Mouse (Mus musculus): ENCODE data around the gene Prss45. TPM values are rescaled to one million over a fixed set of nuclear protein-coding genes. Genes with fewer than 3 reads are reported as not detected.

Gene Prss45
- polyA plus RNA-seq, 1 experiment = not detected

DNA sequence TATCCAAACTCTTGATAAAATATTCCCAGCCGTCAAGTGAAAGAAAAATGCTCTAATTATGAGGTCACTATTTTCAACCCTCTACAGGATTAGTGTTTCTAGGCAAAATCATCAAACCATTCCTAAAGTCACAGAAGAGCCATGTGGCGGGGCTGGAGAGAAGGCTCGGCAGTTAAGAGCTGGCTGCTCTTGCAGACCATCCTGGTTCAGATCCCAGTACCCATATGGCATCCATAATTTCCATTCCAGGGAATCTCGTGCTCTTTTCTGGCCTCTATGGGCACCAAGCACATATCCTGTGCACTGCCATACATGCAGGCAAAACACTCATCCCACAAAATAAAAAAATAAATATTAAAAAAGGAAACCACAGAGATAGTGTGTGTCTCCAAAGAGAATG, 9.0 kb upstream of the Prss45 start:
- no peaks in the 10 kb centered on the region for H3K36me3 ChIP-seq (ENCODE audit: control insufficient read depth, insufficient read depth)
- no peaks in the 10 kb centered on the region for H3K79me2 ChIP-seq (ENCODE audit: control insufficient read depth, insufficient read depth)
- H3K4me2 ChIP-seq (ENCODE audit: low read depth) = no peak overlapping the region
- no peak for TF ChIP-seq TCF3 (IDR thresholded peaks at IDR 0.05; ENCODE audit: insufficient read length, low read depth)
- no peak for TF ChIP-seq REST (IDR thresholded peaks at IDR 0.05; ENCODE audit: insufficient read depth, insufficient read length)
- no peak for TF ChIP-seq MYOG (IDR thresholded peaks at IDR 0.05; ENCODE audit: control insufficient read depth in 1 of 3, insufficient read depth in 1 of 3, insufficient read length in 2 of 3, low read depth in 2 of 3)
- no peak for TF ChIP-seq USF1 (IDR thresholded peaks at IDR 0.05; ENCODE audit: low read depth)
- TF ChIP-seq MYOD1 (IDR thresholded peaks at IDR 0.05; ENCODE audit: control insufficient read depth in 1 of 3, insufficient read length in 2 of 3, low read depth in 2 of 3) = no peak
- H3ac ChIP-seq (ENCODE audit: control insufficient read depth, insufficient read length) = no peak overlapping the region
- peaks cover 43% of the 10 kb centered on the region for H3K27me3 ChIP-seq (ENCODE audit: control insufficient read depth, insufficient read depth, insufficient read length)
- no peak overlapping the region for H3K4me3 ChIP-seq

DNA sequence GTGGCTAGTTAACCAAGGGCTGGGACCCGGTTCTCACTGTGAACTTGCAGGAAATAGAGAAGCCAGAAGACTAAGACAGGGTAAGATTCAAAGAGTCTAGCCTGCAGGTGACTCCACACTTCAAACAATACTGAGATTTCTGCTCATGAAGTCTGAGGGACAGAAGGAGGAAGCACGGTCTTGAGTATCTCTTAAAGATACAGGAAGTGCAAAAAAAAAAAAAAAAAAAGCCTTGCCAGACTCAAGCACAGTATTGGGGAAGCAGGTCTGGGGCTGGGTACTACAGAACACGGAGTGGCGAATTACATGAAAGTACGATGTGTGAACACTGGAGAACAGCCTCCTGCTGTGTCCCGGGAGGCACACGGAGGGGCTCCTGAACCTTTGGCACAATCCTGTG, 8.6 kb upstream of the Prss45 start:
- TF ChIP-seq USF1 (IDR thresholded peaks at IDR 0.05; ENCODE audit: low read depth) = no peak
- no peak for TF ChIP-seq POLR2A (IDR thresholded peaks at IDR 0.05; ENCODE audit: insufficient read length, low read depth)
- TF ChIP-seq POLR2AphosphoS2 (IDR thresholded peaks at IDR 0.05; ENCODE audit: insufficient read length, low read depth) = no peak
- TF ChIP-seq TCF12 (IDR thresholded peaks at IDR 0.05; ENCODE audit: insufficient read depth, poor library complexity, severe bottlenecking) = no peak
- no peak for TF ChIP-seq TCF3 (IDR thresholded peaks at IDR 0.05; ENCODE audit: insufficient read length, low read depth)
- TF ChIP-seq CEBPB (IDR thresholded peaks at IDR 0.05; ENCODE audit: insufficient read depth, poor library complexity, severe bottlenecking) = no peak
- no peak for TF ChIP-seq SRF (IDR thresholded peaks at IDR 0.05; ENCODE audit: control insufficient read depth, insufficient read length, low read depth)
- no peak for TF ChIP-seq MYOG (IDR thresholded peaks at IDR 0.05; ENCODE audit: control insufficient read depth in 1 of 3, insufficient read depth in 1 of 3, insufficient read length in 2 of 3, low read depth in 2 of 3)
- no peak for TF ChIP-seq E2F4 (IDR thresholded peaks at IDR 0.05; ENCODE audit: insufficient read depth)
- no peak for TF ChIP-seq REST (IDR thresholded peaks at IDR 0.05; ENCODE audit: insufficient read depth, insufficient read length)
- no peak for TF ChIP-seq MYOD1 (IDR thresholded peaks at IDR 0.05; ENCODE audit: control insufficient read depth in 1 of 3, insufficient read length in 2 of 3, low read depth in 2 of 3)
- no peak for TF ChIP-seq MAX (IDR thresholded peaks at IDR 0.05; ENCODE audit: low read depth)
- Histone ChIP-seq H3K79me2 (ENCODE audit: control insufficient read depth, insufficient read depth) (no peaks in the 10 kb centered on the region), H3K4me2 (ENCODE audit: low read depth) (no peak overlapping the region), H3K36me3 (ENCODE audit: control insufficient read depth, insufficient read depth) (no peaks in the 10 kb centered on the region), H3ac (ENCODE audit: control insufficient read depth, insufficient read length) (no peak overlapping the region), H3K4me3 (no peak overlapping the region), H3K27me3 (ENCODE audit: control insufficient read depth, insufficient read depth, insufficient read length) (peaks cover 43% of the 10 kb centered on the region)

DNA sequence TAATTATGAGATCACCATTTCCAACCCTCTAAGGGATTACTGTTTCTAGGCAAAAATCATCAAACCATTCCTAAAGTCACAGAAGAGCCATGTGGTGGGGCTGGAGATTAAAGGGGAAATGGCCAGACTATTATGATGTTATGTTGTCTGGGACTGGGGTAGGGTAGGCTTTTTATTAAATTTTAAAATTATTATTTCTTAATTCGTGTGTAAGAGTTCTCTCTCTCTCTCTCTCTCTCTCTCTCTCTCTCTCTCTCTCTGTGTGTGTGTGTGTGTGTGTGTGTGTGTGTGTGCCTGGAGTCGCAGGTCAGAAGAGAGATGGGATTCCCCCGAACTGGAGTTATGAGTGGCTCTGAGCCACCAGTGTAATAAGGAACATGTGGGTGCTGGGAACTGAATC, 8.0 kb upstream of the Prss45 start, which contains the start of gene Prss43:
Gene Prss43, plus strand, starts transcription at position 301 of the 400 bp plus-strand sequence.
- no peaks in the 10 kb centered on the region for H3K79me2 ChIP-seq (ENCODE audit: control insufficient read depth, insufficient read depth)
- no peak within 1 kb of the TSS for H3ac ChIP-seq (ENCODE audit: control insufficient read depth, insufficient read length)
- H3K27me3 ChIP-seq (ENCODE audit: control insufficient read depth, insufficient read depth, insufficient read length) = peaks cover 39% of the 10 kb centered on the region
- H3K36me3 ChIP-seq (ENCODE audit: control insufficient read depth, insufficient read depth) = no peaks in the 10 kb centered on the region
- TF ChIP-seq USF1 (IDR thresholded peaks at IDR 0.05; ENCODE audit: low read depth) = no peak
- TF ChIP-seq TCF12 (IDR thresholded peaks at IDR 0.05; ENCODE audit: insufficient read depth, poor library complexity, severe bottlenecking) = no peak
- no peak for TF ChIP-seq POLR2AphosphoS2 (IDR thresholded peaks at IDR 0.05; ENCODE audit: insufficient read length, low read depth)
- TF ChIP-seq SRF (IDR thresholded peaks at IDR 0.05; ENCODE audit: control insufficient read depth, insufficient read length, low read depth) = no peak
- H3K4me3 ChIP-seq = no peak within 1 kb of the TSS
- H3K4me2 ChIP-seq (ENCODE audit: low read depth) = no peak within 1 kb of the TSS

DNA sequence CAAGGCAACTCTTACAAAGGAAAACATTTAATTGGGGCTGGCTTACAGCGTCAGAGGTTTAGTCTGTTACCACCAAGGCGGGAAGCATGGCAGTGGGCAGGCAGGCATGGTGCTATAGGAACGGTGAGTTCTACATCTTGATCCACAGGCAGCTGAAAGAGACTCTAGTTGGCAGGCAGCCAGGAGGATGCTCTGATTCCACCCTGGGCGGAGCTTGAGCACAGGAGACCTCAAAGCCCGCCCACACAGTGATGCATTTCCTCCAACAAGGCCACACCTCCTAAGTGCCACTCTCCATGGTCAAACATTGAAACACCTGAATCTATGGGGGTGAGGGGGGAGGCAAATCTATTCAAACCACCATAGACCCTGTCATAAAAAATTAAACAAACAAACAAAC, 1.4 kb upstream of the Prss45 start:
- no peaks in the 10 kb centered on the region for H3K79me2 ChIP-seq (ENCODE audit: control insufficient read depth, insufficient read depth)
- no peaks in the 10 kb centered on the region for H3K36me3 ChIP-seq (ENCODE audit: control insufficient read depth, insufficient read depth)
- no peak overlapping the region for H3K4me3 ChIP-seq
- no peak overlapping the region for H3K4me2 ChIP-seq (ENCODE audit: low read depth)
- H3K27me3 ChIP-seq (ENCODE audit: control insufficient read depth, insufficient read depth, insufficient read length) = peaks cover 10% of the 10 kb centered on the region
- TF ChIP-seq TCF12 (IDR thresholded peaks at IDR 0.05; ENCODE audit: insufficient read depth, poor library complexity, severe bottlenecking) = no peak
- TF ChIP-seq POLR2AphosphoS2 (IDR thresholded peaks at IDR 0.05; ENCODE audit: insufficient read length, low read depth) = no peak
- no peak for TF ChIP-seq USF1 (IDR thresholded peaks at IDR 0.05; ENCODE audit: low read depth)
- TF ChIP-seq E2F4 (IDR thresholded peaks at IDR 0.05; ENCODE audit: insufficient read depth) = no peak
- no peak for TF ChIP-seq MYOG (IDR thresholded peaks at IDR 0.05; ENCODE audit: control insufficient read depth in 1 of 3, insufficient read depth in 1 of 3, insufficient read length in 2 of 3, low read depth in 2 of 3)
- TF ChIP-seq POLR2A (IDR thresholded peaks at IDR 0.05; ENCODE audit: insufficient read length, low read depth) = no peak
- no peak for TF ChIP-seq MYOD1 (IDR thresholded peaks at IDR 0.05; ENCODE audit: control insufficient read depth in 1 of 3, insufficient read length in 2 of 3, low read depth in 2 of 3)
- H3ac ChIP-seq (ENCODE audit: control insufficient read depth, insufficient read length) = no peak overlapping the region

DNA sequence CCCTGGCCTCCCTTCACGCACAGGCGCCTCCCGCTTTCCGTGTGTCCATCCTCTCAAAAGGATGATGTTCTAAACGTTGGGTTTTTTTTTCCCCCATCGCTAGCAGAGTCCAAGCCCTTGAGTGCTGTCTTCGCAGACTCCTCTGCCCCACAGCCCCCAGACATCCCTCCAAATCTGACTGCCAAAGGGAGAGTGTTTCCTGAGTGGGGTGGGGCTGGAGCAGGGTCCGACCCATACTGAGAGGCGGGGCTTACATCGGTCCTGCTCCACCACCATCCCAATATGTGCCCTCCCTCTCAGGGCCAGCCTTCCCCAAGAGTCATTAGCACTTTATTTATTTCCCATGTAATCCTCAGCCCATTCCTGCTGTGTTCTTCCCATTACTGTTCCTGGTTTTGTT, 573 bp downstream of the Prss45 start:
- no peak overlapping the region for H3ac ChIP-seq (ENCODE audit: control insufficient read depth, insufficient read length)
- H3K79me2 ChIP-seq (ENCODE audit: control insufficient read depth, insufficient read depth) = no peaks in the 10 kb centered on the region
- H3K36me3 ChIP-seq (ENCODE audit: control insufficient read depth, insufficient read depth) = no peaks in the 10 kb centered on the region
- H3K4me3 ChIP-seq = no peak overlapping the region
- TF ChIP-seq POLR2A (IDR thresholded peaks at IDR 0.05; ENCODE audit: insufficient read length, low read depth) (no peak), MYOG (IDR thresholded peaks at IDR 0.05; ENCODE audit: control insufficient read depth in 1 of 3, insufficient read depth in 1 of 3, insufficient read length in 2 of 3, low read depth in 2 of 3) (no peak), REST (IDR thresholded peaks at IDR 0.05; ENCODE audit: insufficient read depth, insufficient read length) (no peak), MYOD1 (IDR thresholded peaks at IDR 0.05; ENCODE audit: control insufficient read depth in 1 of 3, insufficient read length in 2 of 3, low read depth in 2 of 3) (no peak), TCF3 (IDR thresholded peaks at IDR 0.05; ENCODE audit: insufficient read length, low read depth) (no peak), USF1 (IDR thresholded peaks at IDR 0.05; ENCODE audit: low read depth) (no peak), TCF12 (IDR thresholded peaks at IDR 0.05; ENCODE audit: insufficient read depth, poor library complexity, severe bottlenecking) (no peak), SRF (IDR thresholded peaks at IDR 0.05; ENCODE audit: control insufficient read depth, insufficient read length, low read depth) (no peak), POLR2AphosphoS2 (IDR thresholded peaks at IDR 0.05; ENCODE audit: insufficient read length, low read depth) (no peak), CEBPB (IDR thresholded peaks at IDR 0.05; ENCODE audit: insufficient read depth, poor library complexity, severe bottlenecking) (no peak), MAX (IDR thresholded peaks at IDR 0.05; ENCODE audit: low read depth) (no peak), E2F4 (IDR thresholded peaks at IDR 0.05; ENCODE audit: insufficient read depth) (no peak)
- H3K4me2 ChIP-seq (ENCODE audit: low read depth) = no peak overlapping the region
- no peaks in the 10 kb centered on the region for H3K27me3 ChIP-seq (ENCODE audit: control insufficient read depth, insufficient read depth, insufficient read length)

Measured in myocyte (in vitro differentiated cells).